Mouse (Mus musculus) cortical plate, adult 2 months (tissue): Measurements from ENCODE around the gene Srxn1.

Experiments
- CTCF ChIP-seq: fragments of 200-500 bp; IDR thresholded peaks from 2 replicates; pipeline ENCODE4 v1.5.1; 2011; ENCODE audit warnings: mild to moderate bottlenecking, control low read depth, low read length; ENCODE audit not compliant: insufficient read depth; ENCODE audit errors: extremely low read depth
- POLR2A ChIP-seq: fragments of 200-500 bp; IDR thresholded peaks from 2 replicates; pipeline ENCODE4 v1.6.1; 2011; ENCODE audit warnings: mild to moderate bottlenecking, low read length, control low read depth; ENCODE audit not compliant: insufficient read depth; ENCODE audit errors: extremely low read depth

- no peak for TF ChIP-seq CTCF
- TF ChIP-seq POLR2A: no peak
Observed at GRCm38 (mm10) chr2:152144501-152144900, 39.2 kb downstream of the Srxn1 start.
